ENCODE assay signal across 17 mouse cellular contexts in genomic region chr2:35285209-35285608, GRCm38 (mm10).
"Had no signal": no experiment of that assay in that cellular context is flagged by ENCODE, and none has a peak within 500 bp of the region (broad histone marks: within the 10 kb centered on the region; RNA-seq: fewer than 3 reads in every experiment).

No protein-coding gene starts in this region.

- H3K27ac ChIP-seq: neural tube, embryonic 12.5 days; neural tube, embryonic 13.5 days; neural tube, embryonic 15.5 days; stomach, embryonic 15.5 days; stomach, postnatal 0 days had no signal

- H3K36me3 ChIP-seq: neural tube, embryonic 12.5 days; neural tube, embryonic 13.5 days; neural tube, embryonic 15.5 days had no signal

- H3K4me3 ChIP-seq: neural tube, embryonic 12.5 days; neural tube, embryonic 13.5 days; neural tube, embryonic 15.5 days; stomach, embryonic 15.5 days had no signal

- H3K9ac ChIP-seq: neural tube, embryonic 12.5 days; neural tube, embryonic 13.5 days; neural tube, embryonic 15.5 days; stomach, embryonic 15.5 days had no signal

- H3K27me3 ChIP-seq: stomach, embryonic 15.5 days had no signal

- DNase-seq: retina, postnatal 1 day; right cerebral cortex, adult 18-20 months; right cerebral cortex, postnatal 14 days; right cerebral cortex, postnatal 25 days; right cerebral cortex, postnatal 4 days; spleen, adult 18-20 months; thymus, adult 18-20 months; thymus, adult 2 months; thymus, postnatal 14 days; thymus, postnatal 25 days; thymus, postnatal 36 days; thymus, postnatal 4 days had no signal

- H3K9me3 ChIP-seq: neural tube, embryonic 12.5 days; neural tube, embryonic 13.5 days; neural tube, embryonic 15.5 days; stomach, embryonic 15.5 days had no signal

- H3K4me2 ChIP-seq: neural tube, embryonic 12.5 days; neural tube, embryonic 13.5 days; neural tube, embryonic 15.5 days; stomach, embryonic 15.5 days had no signal
